In the genomic region with DNA sequence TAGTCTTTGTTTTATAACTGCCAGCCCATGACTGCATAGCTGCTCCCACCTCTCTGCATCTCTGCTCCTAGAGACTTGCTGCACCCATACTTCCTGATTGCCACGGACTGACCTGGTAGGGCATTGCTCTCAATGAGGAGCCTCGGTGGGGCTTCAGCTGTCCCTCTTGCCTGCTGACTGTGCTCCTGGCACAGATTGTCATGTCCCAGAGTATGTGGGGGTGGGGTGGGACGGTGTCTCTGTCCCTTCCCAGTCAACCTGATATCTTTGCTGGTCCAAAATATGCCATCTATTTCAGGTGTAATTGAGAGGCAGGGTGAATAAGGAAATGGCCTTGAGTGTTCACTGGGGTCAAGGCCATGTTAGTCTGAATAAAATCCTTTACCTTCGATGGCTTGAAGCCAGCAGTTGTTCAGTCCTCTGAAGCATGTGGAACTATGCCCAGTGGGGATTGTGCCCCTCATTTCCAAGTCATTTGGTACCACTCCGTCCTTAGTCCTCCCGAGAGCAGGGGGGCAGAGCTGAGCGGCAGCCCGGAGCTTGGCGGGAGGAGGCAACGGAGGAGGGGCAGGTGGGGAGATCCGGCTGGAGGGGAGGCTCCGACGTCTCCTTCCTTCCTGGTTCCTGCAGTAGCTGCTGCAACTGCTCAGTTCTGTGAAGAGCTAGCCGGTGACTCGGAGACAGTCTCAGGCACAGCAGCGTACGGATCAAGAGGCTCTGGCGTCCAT, we compare ENCODE assay signal across 8 mouse cellular contexts. TPM values are rescaled to one million over a fixed set of nuclear protein-coding genes. Genes with fewer than 3 reads are reported as not detected.
A peak's percentile ranks its signal among the peaks of the same experiment; 100 is the strongest.
DNase-seq lines count a peak whose midpoint lies in the region; ATAC-seq and TF ChIP-seq lines count a peak whose summit lies in the region.

Gene Osbpl7 (plus strand): TSS at position 413 of the 728 bp plus-strand sequence.

- no peak within 1 kb of the TSS for H3K27ac ChIP-seq in cortical plate, adult 2 months (ENCODE audit: insufficient read depth, low read length)

- peak; percentile 91 for ATAC-seq in inflammation-experienced regulatory T-cells, adult 6 months
- ATAC-seq in megakaryocyte-erythroid progenitor cell, adult 5-6 weeks (replicated peaks; ENCODE audit: low FRiP score, low TSS enrichment, poor library complexity, severe bottlenecking), result peak; percentile 53

- DNase-seq in adrenal gland, adult (ENCODE audit: inconsistent age in 2 of 2, low spot score in 1 of 2), result peak; percentile 86 to 90
- peak; percentile 75 for DNase-seq in gastrocnemius, postnatal 14 days
- DNase-seq in left cerebral cortex, postnatal 14 days (ENCODE audit: low spot score in 2 of 2), result peak; percentile 64 to 78
- DNase-seq in right cerebral cortex, postnatal 25 days, result peak; percentile 82
- no peak for DNase-seq in c-Kit-positive CD71-positive TER-119-positive erythroid progenitor cells, embryonic 14.5 days (ENCODE audit: low spot score)

- intact Hi-C loops in gastrocnemius, postnatal 14 days (cut with DNase I; ENCODE audit: low total_unique reads), result no loop called here
- intact Hi-C loops in left cerebral cortex, postnatal 14 days (cut with DNase I), result no loop called here

- peaks cover 1% of the 10 kb centered on the region; the same call in 1 of the 2 replicates for H3K4me1 ChIP-seq in cortical plate, adult 2 months (ENCODE audit: control insufficient read depth, insufficient read depth, low read length)

- peak; percentile 40; the same call in 1 of the 2 replicates for TF ChIP-seq CTCF in cortical plate, adult 2 months (IDR thresholded peaks at IDR 0.05; ENCODE audit: extremely low read depth, insufficient read depth, low read length)

- peak within 1 kb of the TSS; percentile 54 for H3K4me3 ChIP-seq in cortical plate, adult 2 months (ENCODE audit: insufficient read depth, low read length)

- TF ChIP-seq POLR2A in cortical plate, adult 2 months (IDR thresholded peaks at IDR 0.05; ENCODE audit: extremely low read depth, insufficient read depth, low read length), result peak; percentile 84

RNA-seq across cellular contexts. Expression of gene Osbpl7, which starts in this region (rescaled TPM):
- polyA plus RNA-seq in cortical plate, adult 2 months (2012; rRNA removed), result 14.0 and 14.1 TPM in 2 replicates
- 1 to 10 TPM; 2.7 to 3.3 TPM for total RNA-seq in gastrocnemius, postnatal 14 days (2021)
- polyA plus RNA-seq in inflammation-experienced regulatory T-cells, adult 6 months (2017; shearing (Covaris generic)), result 10 to 100 TPM; 22.8 to 30.5 (median 25.3) TPM
- 10 to 100 TPM; 10.5 to 12.3 TPM for total RNA-seq in left cerebral cortex, postnatal 14 days (2021)
- total RNA-seq in megakaryocyte-erythroid progenitor cell, adult 5-6 weeks (2014; fragmentation: Nextera tagmentation), result 14.2 and 15.0 TPM in 2 replicates
- 23.5 and 25.3 TPM in 2 replicates for total RNA-seq in megakaryocyte-erythroid progenitor cell, adult 5-6 weeks (2017)
